In the genomic region with DNA sequence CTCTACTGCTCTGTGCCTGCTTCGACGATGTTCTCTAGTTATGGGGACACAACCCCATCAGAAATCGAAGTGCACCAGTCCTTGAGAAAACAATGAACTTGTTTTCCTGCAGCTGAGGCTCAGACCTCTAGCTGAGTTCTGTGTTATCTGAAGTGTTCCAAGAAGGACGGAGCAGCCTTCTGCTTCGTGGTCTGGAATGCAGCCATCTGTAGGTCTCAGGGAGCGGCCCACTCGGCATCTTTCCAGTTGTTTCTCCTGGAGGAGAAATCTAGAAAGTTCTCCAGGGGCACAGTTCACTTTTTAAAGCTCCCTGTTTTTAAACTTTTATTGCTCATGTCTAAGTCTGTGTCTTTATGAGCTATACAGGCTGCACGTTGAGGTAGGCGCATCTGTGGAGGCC, we compare ENCODE assay signal across 15 mouse cellular contexts.
A peak's percentile ranks its signal among the peaks of the same experiment; 100 is the strongest.
DNase-seq lines count a peak whose midpoint lies in the region; ATAC-seq and TF ChIP-seq lines count a peak whose summit lies in the region.
"Had no signal": no experiment of that assay in that cellular context is flagged by ENCODE, and none has a peak within 500 bp of the region (broad histone marks: within the 10 kb centered on the region; RNA-seq: fewer than 3 reads in every experiment).

No protein-coding gene starts in this region.

- no peak for ATAC-seq in kidney, embryonic 15.5 days (replicated peaks; ENCODE audit: low FRiP score)
- ATAC-seq in lung, postnatal 0 days: peak; percentile 60; the same call in 1 of the 2 replicates
- no peak for ATAC-seq in forebrain, embryonic 11.5 days (replicated peaks; ENCODE audit: low FRiP score)
- ATAC-seq: intestine, embryonic 16.5 days; liver, embryonic 12.5 days had no signal

- H3K4me3 ChIP-seq in kidney, embryonic 15.5 days (replicated peaks): no peak overlapping the region
- no peak overlapping the region for H3K4me3 ChIP-seq in lung, postnatal 0 days (ENCODE audit: low read depth, low read length)
- H3K4me3 ChIP-seq in forebrain, embryonic 11.5 days (ENCODE audit: low read depth, low read length): no peak overlapping the region
- H3K4me3 ChIP-seq: hindbrain, embryonic 10.5 days; liver, embryonic 12.5 days; neural tube, embryonic 13.5 days had no signal

- H3K27ac ChIP-seq in kidney, embryonic 15.5 days: no peak overlapping the region
- H3K27ac ChIP-seq in lung, postnatal 0 days (ENCODE audit: low read length): no peak overlapping the region
- H3K27ac ChIP-seq in forebrain, embryonic 11.5 days (ENCODE audit: low read depth, low read length): no peak overlapping the region
- H3K27ac ChIP-seq: hindbrain, embryonic 10.5 days; liver, embryonic 12.5 days; neural tube, embryonic 13.5 days had no signal

- intact Hi-C loops in left cerebral cortex, postnatal 4 days (cut with DNase I): no loop called here

- 0 out of 2 replicates have a peak, but pooled peaks cover 3% of the 10 kb centered on the region for H3K27me3 ChIP-seq in kidney, embryonic 15.5 days
- no peaks in the 10 kb centered on the region for H3K27me3 ChIP-seq in lung, postnatal 0 days (replicated peaks; ENCODE audit: insufficient read depth, low read length)
- no peaks in the 10 kb centered on the region for H3K27me3 ChIP-seq in forebrain, embryonic 11.5 days (ENCODE audit: control insufficient read depth, insufficient read depth, low read length)
- H3K27me3 ChIP-seq: liver, embryonic 12.5 days; neural tube, embryonic 13.5 days had no signal

- H3K9me3 ChIP-seq in kidney, embryonic 15.5 days (replicated peaks): no peaks in the 10 kb centered on the region
- H3K9me3 ChIP-seq in lung, postnatal 0 days (ENCODE audit: low read length): no peaks in the 10 kb centered on the region
- H3K9me3 ChIP-seq in forebrain, embryonic 11.5 days (ENCODE audit: control insufficient read depth, low read length): no peaks in the 10 kb centered on the region
- H3K9me3 ChIP-seq: liver, embryonic 12.5 days; neural tube, embryonic 13.5 days had no signal

- peaks cover 15% of the 10 kb centered on the region for H3K4me1 ChIP-seq in kidney, embryonic 15.5 days
- 0 out of 2 replicates have a peak, but pooled peaks cover 2% of the 10 kb centered on the region for H3K4me1 ChIP-seq in lung, postnatal 0 days (ENCODE audit: insufficient read depth, low read depth, low read length)
- peaks cover 7% of the 10 kb centered on the region for H3K4me1 ChIP-seq in forebrain, embryonic 11.5 days (replicated peaks; ENCODE audit: control insufficient read depth, insufficient read depth, low read length)

- peak; percentile 16 for DNase-seq in adrenal gland, postnatal 25 days
- no peak for DNase-seq in adrenal gland, adult 18-20 months (ENCODE audit: low spot score in 2 of 2)
- peak; percentile 45 for DNase-seq in kidney, postnatal 10 days
- peak; percentile 61 for DNase-seq in 3T3-L1 (ENCODE audit: low read depth, low spot score)
- DNase-seq in lung, postnatal 0 days (ENCODE audit: low spot score): peak; percentile 77
- DNase-seq in forebrain, embryonic 11.5 days (ENCODE audit: low spot score): no peak
- DNase-seq in left cerebral cortex, postnatal 4 days: no peak
- DNase-seq: cerebellum, adult 9-10 months; embryo, embryonic 11 days; layer of hippocampus, adult 9-11 months had no signal

- no peak overlapping the region for H3K9ac ChIP-seq in kidney, embryonic 15.5 days
- no peak overlapping the region for H3K9ac ChIP-seq in lung, postnatal 0 days (replicated peaks; ENCODE audit: low read depth)
- no peak overlapping the region for H3K9ac ChIP-seq in forebrain, embryonic 11.5 days (ENCODE audit: low read length)
- H3K9ac ChIP-seq: liver, embryonic 12.5 days; neural tube, embryonic 13.5 days had no signal

- TF ChIP-seq CTCF in lung, postnatal 0 days (IDR thresholded peaks at IDR 0.05): no peak

- H3K4me2 ChIP-seq in kidney, embryonic 15.5 days: no peak overlapping the region
- no peak overlapping the region for H3K4me2 ChIP-seq in lung, postnatal 0 days (replicated peaks; ENCODE audit: low read depth, low read length)
- H3K4me2 ChIP-seq in forebrain, embryonic 11.5 days (ENCODE audit: low read depth, low read length, severe bottlenecking): no peak overlapping the region
- H3K4me2 ChIP-seq: liver, embryonic 12.5 days; neural tube, embryonic 13.5 days had no signal

- no peak for TF ChIP-seq EP300 in lung, postnatal 0 days (IDR thresholded peaks at IDR 0.05)

- 54% methylated on average over 9 of the region's 9 CpGs for WGBS in kidney, embryonic 15.5 days
- 32% methylated on average over 9 of the region's 9 CpGs for WGBS in lung, postnatal 0 days
- 86% methylated on average over 9 of the region's 9 CpGs for WGBS in forebrain, embryonic 11.5 days

- H3K36me3 ChIP-seq in kidney, embryonic 15.5 days: no peaks in the 10 kb centered on the region
- no peaks in the 10 kb centered on the region for H3K36me3 ChIP-seq in lung, postnatal 0 days (ENCODE audit: insufficient read depth, low read length)
- H3K36me3 ChIP-seq in forebrain, embryonic 11.5 days (ENCODE audit: control insufficient read depth, insufficient read depth, low read length): no peaks in the 10 kb centered on the region
- H3K36me3 ChIP-seq: hindbrain, embryonic 10.5 days; liver, embryonic 12.5 days; neural tube, embryonic 13.5 days had no signal

Comparison
In these comparisons a context has a peak if more than half of its experiments do, and no peak if none do; other contexts are left out.
1. DNase-seq: peak in adrenal gland, postnatal 25 days (single experiment), kidney, postnatal 10 days (single experiment), 3T3-L1 (single experiment) and lung, postnatal 0 days (single experiment); none in adrenal gland, adult 18-20 months (0 of 2), forebrain, embryonic 11.5 days (single experiment) and left cerebral cortex, postnatal 4 days (single experiment).